Mouse (Mus musculus) lung, adult 2 months (tissue): Measurements from ENCODE around the gene Gm10277. TPM values are rescaled to one million over a fixed set of nuclear protein-coding genes. Genes with fewer than 3 reads are reported as not detected.
A peak's percentile ranks its signal among the peaks of the same experiment; 100 is the strongest.

ENCODE experiments used
- DNase-seq: peaks from one replicate; pipeline ENCODE4 v3.0.0; 2022
- H3K4me1 ChIP-seq: fragments of 200-500 bp; 2 replicates; pipeline ENCODE4 v1.6.1; 2011; ENCODE audit warnings: low read length; ENCODE audit not compliant: control insufficient read depth, insufficient read depth
- H3K4me3 ChIP-seq: fragments of 200-500 bp; replicated peaks from 2 replicates; pipeline ENCODE3; 2011; ENCODE audit warnings: low read depth, mild to moderate bottlenecking, control low read depth, low read length; ENCODE audit errors: extremely low read depth
- CTCF ChIP-seq: fragments of 200-500 bp; IDR thresholded peaks from 2 replicates; pipeline ENCODE4 v1.5.1; 2011; ENCODE audit warnings: mild to moderate bottlenecking, low read length, control low read depth; ENCODE audit not compliant: insufficient read depth
- POLR2A ChIP-seq: fragments of 200-500 bp; IDR thresholded peaks from 2 replicates; pipeline ENCODE4 v1.6.1; 2011; ENCODE audit warnings: low read depth, mild to moderate bottlenecking, control low read depth, low read length, borderline replicate concordance; ENCODE audit errors: extremely low read depth
- WGBS: fragments of 180-500 bp; shearing (Covaris S2); methylation state at CpG from one replicate; pipeline ENCODE4 v1.1.7; 2018; 5-methylcytosine and 5-hydroxymethylcytosine counted together
- polyA plus RNA-seq: library from polyadenylated mRNA; depleted of rRNA; stranded (reverse); fragments of >200 nt; gene quantifications from 2 replicates; pipeline ENCODE4 v1.2.3, GENCODE M21; 2012

Gm10277 gene
- polyA plus RNA-seq, 1 experiment = not detected

DNA sequence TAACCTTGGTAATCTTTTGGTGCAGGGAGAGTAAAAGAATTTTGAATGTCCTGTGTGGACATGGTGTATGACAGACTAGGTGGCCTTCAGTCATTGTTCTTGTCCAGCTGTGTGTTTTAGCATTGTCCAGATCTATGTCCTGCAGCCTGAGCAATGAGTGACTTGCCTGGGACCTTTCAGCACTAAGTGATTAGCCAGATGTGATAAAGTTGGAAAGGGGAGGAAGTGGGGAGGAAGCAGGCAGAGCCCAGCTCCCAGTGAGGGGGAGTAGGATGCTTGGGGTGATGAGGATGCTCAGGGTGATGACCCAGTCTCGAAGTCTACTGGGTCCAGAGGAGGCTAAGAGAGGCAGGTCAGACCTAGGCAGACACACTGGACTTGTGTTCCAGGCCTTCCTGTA, 8.3 kb downstream of the Gm10277 start:
- TF ChIP-seq CTCF = no peak
- WGBS = 42% methylated on average over 1 of the region's 1 CpGs
- no peak for DNase-seq
- H3K4me1 ChIP-seq = peaks cover 23% of the 10 kb centered on the region
- no peak overlapping the region for H3K4me3 ChIP-seq

DNA sequence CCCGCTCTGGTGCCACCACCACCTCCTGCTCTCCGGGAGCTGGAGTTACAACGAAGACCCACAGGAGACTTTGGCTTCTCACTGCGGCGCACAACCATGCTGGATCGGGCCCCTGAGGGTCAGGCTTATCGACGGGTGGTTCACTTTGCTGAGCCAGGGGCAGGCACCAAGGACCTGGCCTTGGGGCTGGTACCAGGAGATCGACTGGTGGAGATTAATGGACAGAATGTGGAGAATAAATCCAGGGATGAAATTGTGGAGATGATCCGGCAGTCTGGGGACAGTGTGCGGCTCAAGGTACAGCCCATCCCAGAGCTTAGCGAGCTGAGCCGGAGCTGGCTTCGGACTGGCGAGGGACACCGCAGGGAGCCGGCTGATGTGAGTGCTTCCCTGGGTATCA, 9.6 kb downstream of the Gm10277 start:
- Histone ChIP-seq H3K4me3 (no peak overlapping the region), H3K4me1 (peaks cover 10% of the 10 kb centered on the region)
- TF ChIP-seq CTCF = no peak
- TF ChIP-seq POLR2A = no peak
- WGBS = 94% methylated on average over 17 of the region's 17 CpGs
- no peak for DNase-seq

DNA sequence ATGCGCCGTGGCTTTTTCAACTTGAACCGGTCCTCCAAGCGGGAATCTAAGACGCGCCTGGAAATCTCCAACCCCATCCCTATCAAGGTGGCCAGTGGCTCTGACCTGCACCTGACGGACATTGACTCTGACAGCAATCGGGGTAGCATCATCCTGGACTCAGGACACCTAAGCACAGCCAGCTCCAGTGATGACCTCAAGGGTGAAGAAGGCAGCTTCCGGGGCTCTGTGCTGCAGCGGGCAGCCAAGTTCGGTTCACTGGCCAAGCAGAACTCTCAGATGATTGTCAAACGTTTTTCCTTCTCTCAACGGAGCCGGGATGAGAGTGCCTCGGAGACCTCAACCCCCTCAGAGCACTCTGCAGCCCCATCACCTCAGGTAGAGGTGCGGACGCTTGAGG, 10.1 kb downstream of the Gm10277 start:
- H3K4me1 ChIP-seq = peaks cover 8% of the 10 kb centered on the region
- H3K4me3 ChIP-seq = no peak overlapping the region
- DNase-seq = no peak
- TF ChIP-seq CTCF = no peak
- WGBS = 89% methylated on average over 17 of the region's 17 CpGs

DNA sequence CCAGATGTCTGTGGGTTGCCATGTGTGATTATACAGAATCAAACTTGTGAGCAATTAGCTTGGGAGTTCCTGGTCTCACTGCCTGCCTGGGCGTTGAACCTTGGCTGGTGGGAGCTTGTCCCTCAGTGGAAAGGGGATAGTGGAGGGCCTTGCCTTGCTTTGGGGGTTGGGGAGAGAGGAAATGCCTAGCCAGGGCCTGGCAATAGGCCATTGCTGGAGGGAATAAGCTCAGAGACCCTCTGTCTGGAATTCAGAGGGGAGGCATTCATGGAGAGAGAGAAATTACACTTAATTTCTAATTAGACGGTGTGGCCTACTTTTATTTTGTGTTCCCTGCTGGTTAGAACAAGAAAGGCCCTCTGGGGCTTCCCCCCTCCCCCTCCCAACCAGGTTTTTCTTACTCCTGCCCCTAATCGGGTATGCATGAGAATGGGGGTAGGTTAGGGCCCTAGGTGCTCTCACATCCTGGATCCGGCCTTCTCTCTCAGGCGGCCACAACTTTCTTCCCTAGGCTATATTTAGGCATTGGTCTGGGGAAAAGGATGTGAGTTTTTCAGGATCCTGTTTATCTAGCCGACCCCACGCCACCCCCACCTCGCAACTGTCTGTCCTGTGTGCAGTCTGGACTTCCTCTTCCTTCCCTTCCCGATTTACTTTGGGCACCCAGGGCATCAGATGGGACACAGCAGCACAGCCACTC, 11.7 kb downstream of the Gm10277 start:
- WGBS = 39% methylated on average over 9 of the region's 9 CpGs

DNA sequence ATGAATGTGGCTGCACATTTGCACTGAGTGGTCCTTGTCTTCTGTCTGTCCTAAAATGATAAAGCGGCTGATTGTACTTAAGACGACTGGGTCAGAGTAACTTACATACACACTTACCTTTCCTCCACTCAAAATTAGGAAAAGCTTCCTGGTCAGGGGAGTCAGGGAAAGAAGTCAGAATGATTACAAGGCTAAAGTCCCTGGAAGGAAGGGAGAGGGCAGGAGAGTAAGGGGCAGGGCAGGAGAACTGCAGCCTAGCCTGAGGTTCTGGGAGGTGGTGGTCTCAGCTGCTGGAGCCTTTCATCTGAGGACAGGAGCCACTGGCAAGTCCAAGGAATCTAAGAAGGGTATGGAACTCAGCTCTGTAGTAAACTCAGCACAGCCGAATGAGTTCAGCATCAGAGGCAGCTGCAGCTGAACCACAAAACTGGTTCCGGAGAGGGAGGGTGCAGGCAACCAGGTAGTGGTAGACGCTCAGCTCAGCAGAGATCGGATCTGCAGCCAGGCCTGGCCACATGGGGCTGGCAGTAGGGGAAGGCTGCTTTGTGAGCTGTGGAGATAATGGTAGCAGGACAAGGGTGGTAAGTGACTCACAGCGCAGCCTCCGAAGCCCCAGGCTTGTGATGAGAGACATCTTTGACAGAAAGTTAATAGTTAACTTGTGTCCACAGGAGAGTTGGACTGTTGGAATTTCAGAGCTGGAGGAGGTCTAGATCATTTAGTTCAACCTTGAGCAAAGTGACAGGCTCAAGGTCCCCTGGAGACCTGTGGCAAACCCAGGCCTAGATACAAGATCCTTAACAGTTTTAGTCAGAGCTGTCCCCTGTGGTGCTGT, 15.5 kb downstream of the Gm10277 start:
- 57% methylated on average over 8 of the region's 8 CpGs for WGBS
- TF ChIP-seq POLR2A (no peak), CTCF (no peak)

More for the DNA sequence above, 11.7 kb downstream of the Gm10277 start:
- Histone ChIP-seq H3K4me3 (no peak overlapping the region), H3K4me1 (peaks cover 3% of the 10 kb centered on the region)
- no peak for DNase-seq
- TF ChIP-seq POLR2A (no peak), CTCF (no peak)

DNA sequence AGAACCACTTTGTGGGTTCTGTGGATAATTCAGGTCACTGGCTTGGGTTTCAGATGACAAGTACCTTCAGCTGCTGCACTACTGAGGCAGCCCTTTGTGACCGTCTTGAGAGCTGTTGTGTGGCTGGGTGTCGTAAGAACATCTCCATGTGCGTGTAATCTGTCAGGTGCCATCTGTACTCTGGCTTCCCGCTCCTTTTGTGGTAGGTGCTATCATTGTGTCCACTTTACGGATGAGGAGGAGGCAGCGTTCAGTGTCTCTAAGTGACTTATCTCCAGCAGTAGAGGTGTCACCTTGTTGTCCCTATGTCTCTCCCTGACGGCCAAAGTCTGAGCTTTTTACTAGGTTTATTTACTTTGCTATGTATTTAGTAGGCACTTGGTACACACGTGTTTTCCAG, 17.2 kb downstream of the Gm10277 start:
- no peak overlapping the region for H3K4me3 ChIP-seq
- peaks cover 18% of the 10 kb centered on the region for H3K4me1 ChIP-seq
- DNase-seq = no peak
- WGBS = 65% methylated on average over 8 of the region's 8 CpGs
- TF ChIP-seq CTCF (no peak), POLR2A (no peak)

More for the DNA sequence above, 15.5 kb downstream of the Gm10277 start:
- H3K4me3 ChIP-seq = no peak overlapping the region
- H3K4me1 ChIP-seq = peaks cover 8% of the 10 kb centered on the region
- no peak for DNase-seq

DNA sequence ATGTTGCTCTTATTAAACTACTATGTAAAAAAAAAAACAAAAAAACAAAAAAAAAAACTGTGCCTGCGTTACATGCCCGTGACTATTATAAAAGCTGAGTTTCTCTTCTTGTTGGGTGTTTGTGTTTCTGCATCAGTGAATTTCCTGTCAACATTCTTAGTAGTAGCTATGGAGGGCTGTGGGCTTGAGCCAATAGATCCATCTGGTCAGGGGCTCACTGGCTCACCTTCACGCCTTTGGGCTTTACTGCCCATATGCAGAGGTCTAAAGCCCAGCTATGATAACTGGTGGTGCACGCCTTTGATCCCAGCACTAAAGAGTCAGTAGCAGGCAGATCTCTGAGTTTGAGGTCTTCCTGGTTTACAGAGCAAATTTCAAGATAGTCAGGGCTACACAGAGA, 18.1 kb downstream of the Gm10277 start:
- no peak for DNase-seq
- Histone ChIP-seq H3K4me1 (peaks cover 22% of the 10 kb centered on the region), H3K4me3 (no peak overlapping the region)
- WGBS = 65% methylated on average over 4 of the region's 4 CpGs
- no peak for TF ChIP-seq POLR2A
- no peak for TF ChIP-seq CTCF

DNA sequence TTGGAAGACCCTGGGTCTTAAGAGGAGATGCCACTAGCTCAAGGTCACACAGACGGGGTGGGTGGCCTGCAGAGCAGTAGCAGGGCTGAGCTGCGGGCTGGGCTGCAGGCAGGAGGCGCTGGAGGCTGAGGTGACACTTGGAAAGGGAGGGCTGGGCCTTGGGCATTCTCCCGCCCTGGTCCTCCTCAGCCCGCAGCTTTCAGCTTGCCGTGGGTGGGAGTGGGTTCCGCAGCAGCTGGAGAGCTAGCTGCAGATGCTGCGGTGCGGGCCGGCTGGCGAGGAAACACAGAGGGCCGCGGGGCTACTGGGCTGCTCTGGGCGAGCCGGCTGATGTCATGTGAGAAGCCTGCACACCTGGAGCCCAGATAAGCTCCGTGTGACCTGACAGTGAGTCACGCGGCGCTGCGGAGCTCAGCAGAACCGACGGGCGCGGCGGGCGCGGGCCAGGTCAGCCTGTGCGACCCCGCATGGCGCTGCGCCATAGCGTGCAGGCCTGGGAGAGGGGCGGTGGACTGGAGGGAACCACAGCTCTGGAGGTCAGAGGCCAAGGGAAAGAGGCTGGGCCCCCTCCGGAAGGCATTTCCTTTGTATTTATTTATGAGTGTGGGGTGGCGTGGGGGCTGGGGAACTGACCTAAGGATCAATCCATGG, 21.1 kb downstream of the Gm10277 start:
- Histone ChIP-seq H3K4me1 (peaks cover 28% of the 10 kb centered on the region), H3K4me3 (peak overlapping the region; percentile 63)
- peak; percentile 66 for DNase-seq
- TF ChIP-seq CTCF (peak; percentile 53; the same call in 1 of the 2 replicates), POLR2A (no peak)
- WGBS = 7% methylated on average over 35 of the region's 35 CpGs

DNA sequence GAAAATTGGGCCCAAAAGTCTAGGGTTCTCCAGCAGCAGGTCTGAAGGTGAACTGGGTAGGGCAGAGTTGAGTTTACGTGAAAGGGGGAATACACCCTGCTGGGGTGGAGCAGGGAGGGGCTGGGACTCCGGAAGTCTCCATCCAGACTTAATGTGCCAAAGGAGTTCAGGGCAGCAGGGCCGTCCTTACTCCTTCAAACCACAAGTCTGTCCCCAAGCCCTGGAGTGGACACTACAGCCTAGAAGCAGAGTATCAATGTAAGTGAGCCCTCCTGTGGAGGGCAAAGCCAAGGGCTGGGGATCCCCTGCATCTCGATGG, 22.1 kb downstream of the Gm10277 start:
- no peak for DNase-seq
- whole genome bisulfite sequencing = 29% methylated on average over 4 of the region's 4 CpGs
- Histone ChIP-seq H3K4me1 (peaks cover 28% of the 10 kb centered on the region), H3K4me3 (no peak overlapping the region)
- TF ChIP-seq POLR2A (no peak), CTCF (no peak)
